Mouse (Mus musculus): Measurements from ENCODE around the gene Lrrc61.
"Not testable (repeated sequence)": the region's sequence is repeated elsewhere in the genome, so short reads cannot be mapped to it uniquely, and the experiment has no call there.

Lrrc61 gene

DNA sequence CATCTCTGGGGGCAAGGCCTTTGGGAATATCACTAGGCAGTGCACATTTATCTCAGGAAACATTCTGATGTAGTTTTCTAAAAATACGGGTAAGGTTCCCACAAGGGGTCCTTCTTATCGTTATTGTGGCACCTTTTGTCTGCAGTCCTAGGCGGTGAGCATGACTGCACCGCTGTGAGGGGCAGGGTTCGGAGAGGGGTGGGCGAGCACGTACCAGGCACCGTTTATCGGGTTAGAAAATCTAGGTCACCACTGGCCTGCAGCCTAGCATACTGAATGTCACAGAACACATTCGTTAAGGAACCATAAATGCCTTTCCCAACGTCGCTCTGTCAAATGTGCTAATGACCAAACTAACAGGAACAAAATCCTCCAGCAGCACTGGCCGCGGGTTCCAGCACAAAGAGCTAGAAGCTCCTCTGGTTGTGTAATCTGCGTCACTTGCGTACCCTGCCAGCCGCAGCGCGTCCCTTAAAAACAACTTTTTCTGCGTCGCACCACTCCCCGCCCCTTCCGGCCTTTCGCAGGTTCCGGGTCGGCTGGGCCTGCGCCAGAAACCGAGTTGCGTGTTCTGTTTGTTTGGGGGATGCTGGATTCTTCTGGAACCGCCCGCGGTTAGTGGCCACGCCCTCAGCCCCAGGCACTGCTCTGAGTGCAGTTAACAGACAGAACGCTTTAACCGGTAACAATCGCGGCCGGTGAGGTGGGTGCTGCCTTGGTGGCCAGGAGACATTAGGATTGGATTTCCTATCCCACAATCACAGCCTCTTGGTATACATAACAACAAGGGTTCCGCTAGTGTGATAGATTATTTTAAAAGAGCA is at the start of gene Lrrc61:
Gene Lrrc61 (plus strand): TSS at position 517 of the 824 bp plus-strand sequence.
- DNase-seq: peak; percentile 97

- DNase-seq: no peak
Measured at GRCm38 (mm10) chr6:48508087-48508486, 46.5 kb upstream of the Lrrc61 start.

GRCm38 (mm10) chr6:48510426-48510825 is 44.2 kb upstream of the Lrrc61 start:
- no peak for DNase-seq

GRCm38 (mm10) chr6:48511861-48512260 is 42.7 kb upstream of the Lrrc61 start:
- DNase-seq: no peak

- DNase-seq: not testable (repeated sequence)
Measured at GRCm38 (mm10) chr6:48524882-48525281, 29.7 kb upstream of the Lrrc61 start.

DNA sequence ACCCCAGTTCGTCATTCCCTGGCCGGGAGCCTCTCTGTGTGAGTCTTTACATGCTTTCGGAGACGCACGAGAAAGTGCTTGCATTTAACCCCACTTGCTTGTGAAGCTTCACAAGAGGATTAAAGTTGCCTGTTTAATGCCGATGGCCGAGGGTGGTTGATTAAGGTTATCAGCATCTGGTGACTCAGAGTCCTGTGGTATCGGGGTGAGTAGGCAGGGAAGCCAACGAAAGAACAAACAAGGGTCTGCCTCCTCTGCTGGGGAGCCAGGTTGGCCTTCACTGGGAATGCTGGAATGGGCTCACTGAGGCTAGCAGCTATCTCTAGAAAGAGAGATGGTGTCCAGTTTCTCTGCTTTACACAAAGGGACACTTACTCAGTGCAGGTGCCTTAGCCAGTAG is 26.7 kb upstream of the Lrrc61 start:
- DNase-seq: no peak

- DNase-seq: no peak
Measured at GRCm38 (mm10) chr6:48529261-48529660, 25.3 kb upstream of the Lrrc61 start.

DNA sequence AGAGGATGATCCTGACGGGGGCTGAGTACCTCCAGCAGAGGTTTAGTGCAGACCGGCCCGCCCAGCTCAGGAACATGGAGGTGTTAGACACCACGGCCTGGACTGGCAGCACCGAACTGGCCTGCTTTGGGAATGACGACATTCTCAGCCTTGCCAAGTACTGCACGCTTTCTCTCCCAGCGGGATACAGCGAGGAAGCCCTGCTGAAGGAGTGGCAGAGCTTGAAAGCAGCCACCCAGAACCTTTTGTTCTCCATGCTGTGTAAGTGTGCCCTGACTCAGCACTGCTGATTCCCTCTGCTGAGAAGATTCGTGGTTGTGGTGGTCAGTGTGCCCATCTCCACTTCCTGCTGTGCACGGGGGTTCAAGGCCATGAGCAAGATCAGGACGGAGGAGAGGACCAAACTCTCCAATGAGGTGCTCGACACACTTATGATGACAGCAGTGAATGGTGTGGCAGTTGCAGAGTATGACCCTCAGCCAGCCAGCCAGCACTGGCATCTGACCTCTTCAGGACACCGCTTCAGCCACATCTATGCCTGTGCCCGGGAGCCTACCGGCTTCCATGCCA is 24.6 kb upstream of the Lrrc61 start:
- DNase-seq: no peak

GRCm38 (mm10) chr6:48530862-48531261 is 23.7 kb upstream of the Lrrc61 start:
- no peak for DNase-seq

GRCm38 (mm10) chr6:48533475-48533874 is 21.1 kb upstream of the Lrrc61 start:
- no peak for DNase-seq

DNA sequence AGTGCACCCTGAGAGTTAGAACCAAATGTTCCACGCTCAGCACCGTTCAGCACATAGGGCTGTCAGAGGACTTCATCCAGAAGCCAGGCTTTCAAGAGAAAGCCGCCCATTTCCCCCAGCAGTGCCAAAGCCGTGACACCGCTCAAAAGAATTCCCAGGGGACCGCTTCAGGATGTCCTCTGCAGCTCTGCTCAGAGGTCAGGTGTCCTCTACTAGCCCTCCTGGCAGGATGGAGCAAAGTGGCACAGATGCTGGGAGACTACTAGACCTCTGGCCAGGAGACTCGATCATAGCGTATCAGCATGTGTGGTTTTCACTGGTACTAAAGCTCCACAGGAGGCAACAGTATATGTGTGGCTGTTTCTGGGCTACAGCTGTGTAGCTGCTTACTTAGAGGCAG is 19.7 kb upstream of the Lrrc61 start:
- peak; percentile 32 for DNase-seq

GRCm38 (mm10) chr6:48536091-48536490 is 18.5 kb upstream of the Lrrc61 start:
- no peak for DNase-seq

- peak; percentile 88 for DNase-seq
Measured at GRCm38 (mm10) chr6:48537105-48537954, 17.3 kb upstream of the Lrrc61 start, which contains the start of gene Atp6v0e2. Gene Atp6v0e2 (plus strand): TSS chr6:48537615.

GRCm38 (mm10) chr6:48538841-48539737 is 15.5 kb upstream of the Lrrc61 start:
- peak; percentile 84 for DNase-seq

- no peak for DNase-seq
Measured at GRCm38 (mm10) chr6:48539860-48540259, 14.7 kb upstream of the Lrrc61 start.

DNA sequence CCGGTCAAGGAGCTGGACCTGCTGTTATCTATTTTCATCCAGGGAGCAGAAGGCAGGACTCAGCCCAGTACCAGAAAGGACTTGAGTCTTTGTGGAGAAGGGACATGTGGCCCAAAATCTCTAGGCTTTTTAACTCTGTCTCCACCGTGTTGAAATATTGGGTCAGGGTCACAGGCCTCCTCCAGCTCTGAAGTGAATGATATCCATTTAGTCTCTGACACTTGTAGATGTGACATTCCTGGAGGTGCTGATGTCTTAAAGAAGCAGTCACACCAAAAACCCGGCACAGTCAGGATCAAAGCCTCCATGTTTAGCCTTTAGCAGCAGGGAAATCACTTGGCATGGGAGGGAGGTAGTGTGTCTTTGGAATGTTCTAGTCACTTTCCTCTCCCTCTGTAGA is 13.9 kb upstream of the Lrrc61 start:
- DNase-seq: no peak

- DNase-seq: peak; percentile 54
Measured at GRCm38 (mm10) chr6:48541560-48542450, 12.8 kb upstream of the Lrrc61 start.

GRCm38 (mm10) chr6:48542631-48543030 is 12.0 kb upstream of the Lrrc61 start:
- DNase-seq: no peak

- DNase-seq: no peak
Measured at GRCm38 (mm10) chr6:48545251-48545650, 9.3 kb upstream of the Lrrc61 start.

- DNase-seq: peak; percentile 58
Measured at GRCm38 (mm10) chr6:48546271-48546670, 8.3 kb upstream of the Lrrc61 start.

DNA sequence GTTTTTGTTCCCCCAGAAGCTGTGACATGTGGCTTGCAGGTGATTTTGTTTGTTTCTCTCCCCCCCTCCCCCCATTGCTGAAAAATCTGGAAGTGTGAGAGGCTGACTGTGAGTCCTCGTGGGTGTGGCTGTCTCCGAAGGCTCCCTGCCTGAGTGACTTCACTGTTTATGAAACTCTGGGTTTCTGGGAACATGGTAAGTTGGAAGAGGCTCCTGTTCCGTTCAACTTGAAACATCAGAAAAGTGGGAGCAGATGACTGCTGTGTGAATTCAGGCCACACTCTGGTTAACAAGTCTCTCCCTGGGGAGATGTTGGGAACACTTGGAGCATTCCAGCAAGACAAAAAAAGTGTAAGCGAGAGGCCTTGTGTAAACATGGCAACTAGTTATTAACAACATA is 7.7 kb upstream of the Lrrc61 start:
- no peak for DNase-seq
